Mouse (Mus musculus) liver, adult 2 months (tissue): ENCODE results near the gene Rasal2. TPM values are rescaled to one million over a fixed set of nuclear protein-coding genes. Genes with fewer than 3 reads are reported as not detected.
A peak's percentile ranks its signal among the peaks of the same experiment; 100 is the strongest.

Experiments
- DNase-seq: peaks from one replicate; pipeline ENCODE4 v3.0.0-alpha.2; 2011; ENCODE audit warnings: low read depth, low spot score; ENCODE audit errors: extremely low read depth
- H3K27ac ChIP-seq: fragments of 200-500 bp; replicated peaks from 2 replicates; pipeline ENCODE4 v1.5.1; 2012; ENCODE audit warnings: low read depth, mild to moderate bottlenecking, control low read depth, inconsistent platforms, low read length; ENCODE audit not compliant: insufficient read depth
- H3K27me3 ChIP-seq: fragments of 200-500 bp; 2 replicates; pipeline ENCODE4 v1.6.1; 2012; ENCODE audit warnings: mild to moderate bottlenecking, moderate library complexity, low read length, inconsistent platforms; ENCODE audit not compliant: control insufficient read depth, insufficient read depth
- H3K36me3 ChIP-seq: fragments of 200-500 bp; 2 replicates; pipeline ENCODE4 v1.6.1; 2012; ENCODE audit warnings: low read length, inconsistent platforms; ENCODE audit not compliant: control insufficient read depth, insufficient read depth
- H3K4me1 ChIP-seq: fragments of 200-500 bp; 2 replicates; pipeline ENCODE4 v1.6.1; 2011; ENCODE audit warnings: low read length; ENCODE audit not compliant: control insufficient read depth, insufficient read depth
- H3K4me3 ChIP-seq: fragments of 200-500 bp; 2 replicates; pipeline ENCODE4 v1.5.1; 2011; ENCODE audit warnings: low read depth, mild to moderate bottlenecking, control low read depth, low read length, moderate library complexity; ENCODE audit not compliant: insufficient read depth
- H3K79me2 ChIP-seq: fragments of 200-500 bp; 2 replicates; pipeline ENCODE4 v1.6.1; 2012; ENCODE audit warnings: inconsistent platforms, mild to moderate bottlenecking, low read length, moderate library complexity; ENCODE audit not compliant: control insufficient read depth, insufficient read depth
- H3K9ac ChIP-seq: fragments of 200-500 bp; 2 replicates; pipeline ENCODE4 v1.6.1; 2012; ENCODE audit warnings: low read depth, mild to moderate bottlenecking, control low read depth, inconsistent platforms, low read length
- CTCF ChIP-seq: fragments of 200-500 bp; IDR thresholded peaks from 2 replicates; pipeline ENCODE4 v1.5.1; 2011; ENCODE audit warnings: low read depth, low read length, control low read depth
- POLR2A ChIP-seq: fragments of 200-500 bp; IDR thresholded peaks from 2 replicates; pipeline ENCODE4 v1.6.1; 2011; ENCODE audit warnings: low read length, control low read depth; ENCODE audit not compliant: insufficient read depth; ENCODE audit errors: extremely low read depth
- WGBS: fragments of 180-500 bp; shearing (Covaris S2); methylation state at CpG from one replicate; pipeline ENCODE4 v1.1.7; 2018; 5-methylcytosine and 5-hydroxymethylcytosine counted together
- polyA plus RNA-seq: library from polyadenylated mRNA; depleted of rRNA; stranded (reverse); fragments of >200 nt; gene quantifications from 2 replicates; pipeline ENCODE4 v1.2.3, GENCODE M21; 2012
- total RNA-seq: library from RNA; depleted of rRNA; stranded (reverse); fragments of >200 nt; gene quantifications from 2 replicates; pipeline ENCODE4 v1.2.3, GENCODE M21; 2014

Rasal2 gene
- total and polyA plus RNA-seq, 2 experiments: 1.2 to 10.2 TPM

DNA sequence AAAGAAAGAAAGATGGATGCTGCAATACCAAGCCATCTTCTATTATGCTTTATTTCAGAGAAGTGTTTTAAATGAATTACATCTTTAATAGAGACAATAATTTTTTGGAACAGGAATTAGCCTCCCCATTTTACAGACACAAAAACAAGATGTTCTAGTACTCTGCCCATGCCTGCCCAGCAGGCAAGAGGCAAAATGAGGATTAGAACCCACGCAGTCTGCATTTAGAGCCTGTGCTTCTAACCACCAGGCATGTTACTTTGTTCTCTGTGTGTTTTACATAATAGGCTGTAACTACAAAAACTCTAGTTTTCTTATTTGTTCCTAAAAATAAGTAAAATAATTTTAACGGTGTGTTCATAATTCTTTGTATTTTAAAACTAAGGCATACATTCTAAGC is 178.9 kb downstream of the Rasal2 start:
- H3K27ac ChIP-seq: no peak overlapping the region
- H3K79me2 ChIP-seq: no peaks in the 10 kb centered on the region; the same call in 1 of the 2 replicates
- TF ChIP-seq CTCF (no peak), POLR2A (no peak)
- no peak overlapping the region for H3K4me3 ChIP-seq
- H3K36me3 ChIP-seq: no peaks in the 10 kb centered on the region
- no peak overlapping the region for H3K9ac ChIP-seq
- H3K4me1 ChIP-seq: peaks cover 4% of the 10 kb centered on the region; the same call in 1 of the 2 replicates
- WGBS: 88% methylated on average over 2 of the region's 2 CpGs
- H3K27me3 ChIP-seq: no peaks in the 10 kb centered on the region
- no peak for DNase-seq

DNA sequence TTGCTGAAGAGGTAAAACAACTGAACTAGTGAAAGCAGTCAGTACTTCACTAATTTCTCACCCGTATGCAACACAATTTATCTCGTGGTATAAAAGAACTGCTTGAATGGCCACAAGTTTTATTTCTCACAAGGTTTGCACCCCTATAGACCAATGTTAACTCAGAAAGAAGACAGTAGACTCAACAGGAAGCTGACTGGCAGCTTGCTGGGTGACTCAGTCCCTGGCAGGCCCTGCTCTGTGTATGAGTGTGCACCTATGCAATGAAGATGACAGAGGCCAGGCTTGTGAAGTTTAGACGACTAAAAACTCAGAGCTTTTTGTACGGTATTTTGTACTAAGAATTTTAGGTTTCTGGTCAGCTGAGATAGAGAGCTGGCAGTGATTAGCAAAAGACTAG is 180.0 kb downstream of the Rasal2 start:
- WGBS: 70% methylated on average over 4 of the region's 4 CpGs
- no peaks in the 10 kb centered on the region for H3K36me3 ChIP-seq
- H3K9ac ChIP-seq: no peak overlapping the region
- no peak overlapping the region for H3K4me3 ChIP-seq
- peaks cover 4% of the 10 kb centered on the region; the same call in 1 of the 2 replicates for H3K4me1 ChIP-seq
- TF ChIP-seq POLR2A (no peak), CTCF (no peak)
- H3K27ac ChIP-seq: no peak overlapping the region
- H3K27me3 ChIP-seq: no peaks in the 10 kb centered on the region
- no peak for DNase-seq
- no peaks in the 10 kb centered on the region; the same call in 1 of the 2 replicates for H3K79me2 ChIP-seq

DNA sequence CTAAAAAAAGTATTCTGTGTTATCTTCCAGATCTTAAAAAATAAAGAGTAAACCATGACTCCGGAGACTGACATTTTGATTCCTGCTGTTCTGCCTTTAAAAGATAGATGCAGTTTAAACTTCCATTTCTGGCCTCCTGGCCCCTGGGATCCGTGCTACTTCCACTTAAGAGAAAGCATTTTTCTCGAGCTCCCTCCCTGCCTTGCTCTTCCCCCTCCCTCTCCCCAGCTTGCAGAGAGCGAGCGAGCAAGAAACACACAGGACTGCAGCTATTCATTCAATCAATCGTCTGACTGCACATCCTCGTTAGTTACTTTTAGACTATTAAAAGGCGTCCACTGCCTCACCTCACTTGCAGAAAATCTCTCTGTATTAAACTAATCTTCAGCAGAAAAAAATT is 181.4 kb downstream of the Rasal2 start:
- H3K9ac ChIP-seq: no peak overlapping the region
- H3K27me3 ChIP-seq: no peaks in the 10 kb centered on the region
- 61% methylated on average over 8 of the region's 8 CpGs for WGBS
- H3K79me2 ChIP-seq: no peaks in the 10 kb centered on the region; the same call in 1 of the 2 replicates
- H3K27ac ChIP-seq: no peak overlapping the region
- H3K4me3 ChIP-seq: no peak overlapping the region
- TF ChIP-seq CTCF (no peak), POLR2A (no peak)
- DNase-seq: no peak
- H3K36me3 ChIP-seq: no peaks in the 10 kb centered on the region
- H3K4me1 ChIP-seq: peaks cover 4% of the 10 kb centered on the region; the same call in 1 of the 2 replicates

DNA sequence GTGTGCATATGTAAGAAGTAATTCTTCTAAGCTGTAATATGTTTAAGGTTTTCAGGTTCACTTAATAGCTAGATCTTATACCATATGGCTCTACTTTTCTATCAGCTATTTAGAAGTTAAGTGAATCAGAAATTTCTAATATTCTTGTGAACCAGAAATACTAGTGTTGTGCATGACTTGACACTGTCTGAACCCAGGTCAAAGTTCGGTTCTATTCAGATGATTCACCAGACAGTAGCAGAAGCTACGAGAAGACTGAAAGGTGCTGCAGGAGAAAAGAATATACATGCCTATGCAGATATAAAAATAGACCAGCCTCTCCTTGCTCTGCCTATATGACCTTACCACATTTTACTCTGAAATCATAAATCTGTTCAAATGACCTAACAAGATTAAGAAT is 182.0 kb downstream of the Rasal2 start:
- TF ChIP-seq CTCF: no peak
- TF ChIP-seq POLR2A: no peak
- Histone ChIP-seq H3K4me3 (no peak overlapping the region), H3K79me2 (no peaks in the 10 kb centered on the region; the same call in 1 of the 2 replicates), H3K9ac (no peak overlapping the region), H3K27ac (no peak overlapping the region), H3K36me3 (no peaks in the 10 kb centered on the region), H3K27me3 (no peaks in the 10 kb centered on the region), H3K4me1 (peaks cover 4% of the 10 kb centered on the region; the same call in 1 of the 2 replicates)
- WGBS: 22% methylated on average over 2 of the region's 2 CpGs
- peak; percentile 74 for DNase-seq

DNA sequence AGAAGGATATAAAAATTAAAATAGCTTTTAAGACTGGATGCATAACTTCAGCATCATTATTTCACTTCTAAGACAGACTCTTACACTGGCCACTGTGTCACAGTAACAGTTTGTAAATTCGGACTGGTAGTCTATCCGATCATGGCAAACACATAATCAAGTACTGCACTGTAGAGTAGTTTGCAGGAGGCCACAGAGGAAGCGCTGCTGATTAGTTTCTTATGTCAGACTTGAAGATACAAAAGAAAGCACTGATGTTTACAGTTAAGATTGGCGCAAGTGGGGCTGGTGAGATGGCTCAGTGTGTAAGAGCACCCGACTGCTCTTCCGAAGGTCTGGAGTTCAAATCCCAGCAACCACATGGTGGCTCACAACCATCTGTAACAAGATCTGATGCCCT is 187.4 kb downstream of the Rasal2 start:
- 92% methylated on average over 6 of the region's 6 CpGs for WGBS
- Histone ChIP-seq H3K27me3 (no peaks in the 10 kb centered on the region), H3K79me2 (no peaks in the 10 kb centered on the region; the same call in 1 of the 2 replicates), H3K4me1 (no peaks in the 10 kb centered on the region), H3K36me3 (no peaks in the 10 kb centered on the region), H3K4me3 (no peak overlapping the region), H3K27ac (no peak overlapping the region), H3K9ac (no peak overlapping the region)
- DNase-seq: no peak
- TF ChIP-seq POLR2A (no peak), CTCF (no peak)

DNA sequence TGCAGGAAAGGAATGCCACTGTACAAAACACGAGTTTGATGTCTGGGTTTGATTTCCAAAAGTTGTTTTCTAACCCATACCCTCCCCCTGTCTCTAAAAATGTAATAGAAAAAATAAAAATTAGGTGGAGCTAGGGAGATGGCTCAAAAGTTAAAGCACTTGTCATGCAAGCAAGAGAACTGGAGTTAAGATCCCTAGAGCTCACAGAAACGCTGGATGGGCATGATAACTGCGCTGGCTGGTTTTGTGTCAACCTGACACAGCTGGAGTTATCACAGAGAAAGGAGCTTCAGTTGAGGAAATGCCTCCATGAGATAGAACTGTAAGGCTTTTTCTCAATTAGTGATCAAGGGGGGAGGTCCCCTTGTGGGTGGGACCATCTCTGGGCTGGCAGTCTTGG is 191.5 kb downstream of the Rasal2 start:
- Histone ChIP-seq H3K9ac (no peak overlapping the region), H3K27me3 (no peaks in the 10 kb centered on the region), H3K4me1 (no peaks in the 10 kb centered on the region), H3K27ac (no peak overlapping the region), H3K4me3 (no peak overlapping the region), H3K79me2 (no peaks in the 10 kb centered on the region; the same call in 1 of the 2 replicates), H3K36me3 (no peaks in the 10 kb centered on the region)
- TF ChIP-seq POLR2A (no peak), CTCF (no peak)
- 86% methylated on average over 3 of the region's 3 CpGs for WGBS
- no peak for DNase-seq
